Mouse (Mus musculus): ENCODE measurements around the gene Bach2.

DNA sequence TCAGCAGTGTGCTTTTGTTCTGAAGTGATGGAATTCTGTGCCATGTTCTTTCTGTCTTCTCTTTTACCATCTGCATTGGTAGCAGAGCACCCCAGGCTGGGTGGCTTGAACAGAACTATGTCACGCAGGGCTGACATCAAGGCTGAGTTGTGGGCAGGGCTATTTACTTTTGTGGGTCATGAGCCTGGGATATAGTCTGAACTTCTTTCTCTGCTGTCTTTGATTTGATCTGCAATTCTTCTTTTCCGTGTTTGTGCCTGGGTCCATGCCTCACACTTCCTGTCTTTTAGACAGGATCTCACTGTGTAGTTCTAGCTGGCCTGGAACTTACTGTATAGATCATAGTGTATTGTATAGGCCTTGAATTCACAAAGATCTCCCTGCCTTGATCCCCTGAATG is 90.0 kb downstream of the Bach2 start:
- TF ChIP-seq POLR2A (IDR thresholded peaks at IDR 0.05; ENCODE audit: low read depth, low read length) (no peak), CTCF (IDR thresholded peaks at IDR 0.05; ENCODE audit: extremely low read depth, insufficient read depth, insufficient read length, insufficient replicate concordance) (no peak)

Data from spleen, adult 2 months (tissue).